Mouse (Mus musculus): ENCODE results near the gene Rfx5. TPM values are rescaled to one million over a fixed set of nuclear protein-coding genes. Genes with fewer than 3 reads are reported as not detected.
"Not testable (repeated sequence)": the region's sequence is repeated elsewhere in the genome, so short reads cannot be mapped to it uniquely, and the experiment has no call there.

Gene Rfx5
- total RNA-seq (2015) (7.0 and 9.1 TPM in 2 replicates), total RNA-seq (2017) (8.7 and 10.2 TPM in 2 replicates)

DNA sequence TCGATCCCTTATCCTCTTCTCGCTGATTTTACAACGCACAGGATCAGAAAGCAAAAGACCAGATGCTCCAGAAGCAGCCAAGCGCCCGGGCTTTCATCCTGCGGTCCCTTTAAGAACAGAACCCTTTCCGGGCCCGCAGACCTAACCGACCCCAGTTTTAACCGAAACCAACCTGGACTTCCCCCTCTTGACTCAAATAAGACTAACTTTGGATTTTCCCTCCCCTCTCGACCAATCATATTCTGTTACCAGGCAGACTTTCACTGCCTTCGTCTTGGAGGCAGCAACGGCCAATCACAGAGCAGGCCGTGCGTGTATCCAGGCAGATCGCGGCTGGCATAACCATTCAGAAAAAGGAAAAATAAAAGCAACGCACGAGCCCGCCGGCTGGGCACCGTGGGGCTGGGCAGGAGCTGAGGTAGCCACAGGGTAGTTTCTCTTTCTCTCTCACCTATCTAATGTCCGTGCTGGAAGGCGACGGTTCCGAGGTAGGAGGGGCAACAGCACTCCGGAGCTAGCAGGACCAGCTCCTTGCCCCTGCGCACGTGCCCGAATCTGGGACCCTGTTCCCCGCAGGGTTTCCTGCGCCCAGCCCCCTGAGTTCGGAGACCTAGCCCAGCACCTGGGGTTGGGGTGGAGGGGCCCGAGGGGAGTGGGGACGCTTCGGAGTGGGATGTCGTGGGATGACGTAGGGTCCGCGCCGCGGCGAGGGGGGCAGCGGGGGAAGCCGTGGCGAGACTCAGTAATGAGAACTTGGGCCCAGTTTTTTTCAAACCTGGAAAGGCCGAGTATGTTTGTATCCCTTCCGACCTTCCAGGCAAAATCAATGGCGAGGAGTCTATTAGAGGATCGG lies at the start of gene Rfx5:
TSS of gene Rfx5 (plus strand) at position 312 of the 853 bp plus-strand sequence.
- ATAC-seq (ENCODE audit: poor library complexity, severe bottlenecking) = peak; percentile 93

DNA sequence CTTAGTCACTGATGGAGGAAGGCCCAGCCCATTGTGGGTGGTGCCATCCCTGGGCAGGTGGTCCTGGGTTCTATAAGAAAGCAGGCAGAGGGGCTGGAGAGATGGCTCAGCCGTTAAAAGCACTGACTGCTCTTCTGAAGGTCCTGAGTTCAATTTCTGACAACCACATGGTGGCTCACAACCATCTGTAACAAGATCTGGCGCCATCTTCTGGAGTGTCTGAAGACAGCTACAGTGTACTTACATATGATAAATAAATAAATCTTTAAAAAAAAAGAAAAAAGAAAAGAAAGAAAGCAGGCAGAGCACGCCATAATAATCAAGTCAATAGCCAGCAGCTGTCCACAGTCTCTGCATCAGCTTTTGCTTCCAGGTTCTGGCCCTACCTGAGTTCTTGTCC lies 49.1 kb upstream of the Rfx5 start:
- not testable (repeated sequence) for ATAC-seq (ENCODE audit: poor library complexity, severe bottlenecking)

DNA sequence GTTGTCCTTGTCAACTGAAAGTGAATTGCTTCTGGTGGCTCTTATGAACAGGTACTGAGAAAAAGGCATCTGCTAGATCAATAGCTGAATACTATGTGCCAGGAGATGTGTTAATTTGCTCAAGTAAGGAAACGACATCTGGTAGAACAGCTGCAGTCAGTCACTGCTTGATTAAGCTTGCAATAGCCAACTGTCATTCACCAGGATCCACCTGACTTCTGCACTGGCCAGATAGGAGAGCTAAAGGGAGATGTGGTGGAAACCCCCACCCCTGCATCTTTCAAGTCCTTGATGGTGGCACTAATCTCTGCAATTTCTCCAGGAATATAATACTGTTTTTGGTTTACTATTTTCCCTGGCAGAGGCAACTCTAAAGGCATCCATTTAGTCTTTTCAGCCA lies 47.4 kb upstream of the Rfx5 start:
- no peak for ATAC-seq (ENCODE audit: poor library complexity, severe bottlenecking)

DNA sequence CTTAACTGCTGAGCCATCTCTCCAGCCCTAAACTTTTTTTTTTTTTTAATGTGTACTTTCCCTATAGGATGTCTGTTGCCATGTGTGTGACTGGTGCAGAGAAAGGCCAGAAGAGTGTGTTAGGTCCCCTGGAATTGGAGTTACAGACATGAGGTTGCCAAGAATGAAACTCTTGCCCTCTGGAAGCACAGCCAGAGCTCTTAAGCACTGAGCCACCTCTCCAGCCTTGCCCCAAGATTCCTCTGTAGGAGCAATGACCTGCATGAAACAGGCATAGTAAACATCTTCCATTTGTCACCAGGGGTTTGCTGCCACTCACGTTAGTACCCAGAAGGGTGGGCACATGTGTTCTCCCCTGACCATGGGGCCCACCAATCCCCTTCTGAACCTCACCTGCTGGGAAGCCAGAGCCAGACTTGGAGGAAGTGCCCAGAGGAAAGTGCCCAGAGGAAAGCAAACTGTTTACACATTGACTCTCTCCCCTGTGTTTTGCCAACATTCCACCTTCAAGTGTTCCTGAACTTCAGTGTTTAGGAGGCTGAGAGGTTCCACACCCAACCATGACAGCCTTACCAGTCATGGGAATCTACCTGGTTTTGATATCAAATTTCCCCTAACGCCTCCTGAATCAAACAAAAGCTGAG lies 42.7 kb upstream of the Rfx5 start:
- no peak for ATAC-seq (ENCODE audit: poor library complexity, severe bottlenecking)

DNA sequence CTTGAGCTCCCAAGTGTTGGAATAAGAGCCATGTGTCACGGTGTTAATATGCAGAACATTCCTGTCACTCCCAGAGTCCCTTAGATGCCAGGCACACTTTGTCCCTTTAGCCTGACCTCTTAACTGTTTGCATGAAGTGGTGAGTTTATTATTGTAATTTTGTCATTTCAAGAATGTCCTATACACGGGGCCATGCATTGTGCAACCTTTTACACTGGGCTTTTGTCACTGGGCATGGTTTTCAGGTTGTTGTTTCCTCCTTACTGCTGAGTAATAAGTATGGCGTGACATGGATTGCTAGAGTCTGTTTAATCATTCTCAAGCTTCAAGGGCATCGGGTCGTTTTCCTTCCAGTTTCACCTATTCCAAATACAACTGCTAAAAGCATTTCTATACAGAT lies 40.1 kb upstream of the Rfx5 start:
- no peak for ATAC-seq (ENCODE audit: poor library complexity, severe bottlenecking)

DNA sequence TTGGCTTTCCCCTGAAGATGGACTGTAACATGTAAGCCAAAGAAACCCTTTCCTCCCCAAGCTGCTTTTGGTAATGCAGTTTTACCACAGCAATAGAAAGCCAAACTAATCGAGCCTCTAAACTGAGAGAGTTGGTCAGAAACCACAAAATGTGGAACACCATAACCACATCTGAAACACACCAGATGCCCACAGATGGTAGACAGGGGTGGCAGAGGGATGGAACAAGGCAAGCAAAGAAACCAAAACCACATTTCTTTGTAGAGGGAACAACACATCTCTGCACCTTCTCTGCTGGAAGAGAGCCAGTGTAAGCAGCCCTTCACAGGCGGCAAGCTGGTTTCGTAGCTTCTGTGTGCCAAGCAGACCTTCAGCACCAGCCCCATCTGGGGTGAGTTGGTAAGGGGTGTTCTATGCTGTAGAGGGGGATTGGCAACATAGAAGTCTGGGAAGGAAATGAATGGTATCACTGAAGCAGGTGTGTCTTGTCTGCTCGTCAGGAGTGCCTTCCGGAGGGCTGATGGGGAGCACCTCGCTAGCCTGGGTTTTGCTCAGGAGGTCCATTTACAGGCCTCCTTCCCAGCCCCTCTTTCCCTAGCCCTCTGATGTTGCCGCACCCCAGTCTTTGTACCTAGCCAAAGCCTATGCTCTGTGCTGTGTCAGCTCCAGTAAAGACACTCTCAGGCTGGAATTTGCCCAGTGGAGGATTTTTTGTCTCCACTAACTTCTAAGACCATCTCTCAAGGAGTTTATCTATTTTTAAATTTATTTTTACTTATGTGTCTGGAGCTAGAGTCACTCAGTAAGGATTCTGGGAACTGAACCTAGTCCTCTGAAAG lies 37.8 kb upstream of the Rfx5 start:
- peak; percentile 64 for ATAC-seq (ENCODE audit: poor library complexity, severe bottlenecking)

GRCm38 (mm10) chr3:94917816-94918361 lies 36.0 kb upstream of the Rfx5 start:
- no peak for ATAC-seq (ENCODE audit: poor library complexity, severe bottlenecking)

- no peak for ATAC-seq (ENCODE audit: poor library complexity, severe bottlenecking)
Observed at GRCm38 (mm10) chr3:94918845-94919244, 35.0 kb upstream of the Rfx5 start.

GRCm38 (mm10) chr3:94921104-94921503 lies 32.8 kb upstream of the Rfx5 start:
- ATAC-seq (ENCODE audit: poor library complexity, severe bottlenecking) = no peak

GRCm38 (mm10) chr3:94922333-94922732 lies 31.5 kb upstream of the Rfx5 start:
- no peak for ATAC-seq (ENCODE audit: poor library complexity, severe bottlenecking)

- ATAC-seq (ENCODE audit: poor library complexity, severe bottlenecking) = no peak
Observed at GRCm38 (mm10) chr3:94924688-94925087, 29.2 kb upstream of the Rfx5 start.

DNA sequence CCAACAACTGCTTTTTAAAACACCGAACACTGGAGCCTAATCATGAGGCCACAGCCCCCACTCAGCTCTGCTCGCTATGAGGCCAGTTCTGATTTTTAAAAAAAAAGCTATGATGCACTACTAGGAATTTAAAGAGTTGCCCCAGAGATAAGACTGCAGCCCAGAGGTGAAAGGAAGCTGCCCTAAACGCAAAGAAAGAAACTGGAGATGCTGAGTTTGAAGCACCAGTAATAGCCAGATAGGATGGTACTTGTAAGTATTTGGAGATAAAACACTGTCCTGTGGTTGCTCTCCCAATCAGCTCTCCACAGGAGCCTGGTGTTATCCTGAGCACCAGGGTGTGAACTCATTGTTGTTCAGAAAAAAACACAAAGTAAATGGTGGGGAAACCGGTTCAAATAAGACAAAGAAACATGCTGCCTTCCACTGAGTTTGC lies 27.6 kb upstream of the Rfx5 start:
- ATAC-seq (ENCODE audit: poor library complexity, severe bottlenecking) = peak; percentile 38

DNA sequence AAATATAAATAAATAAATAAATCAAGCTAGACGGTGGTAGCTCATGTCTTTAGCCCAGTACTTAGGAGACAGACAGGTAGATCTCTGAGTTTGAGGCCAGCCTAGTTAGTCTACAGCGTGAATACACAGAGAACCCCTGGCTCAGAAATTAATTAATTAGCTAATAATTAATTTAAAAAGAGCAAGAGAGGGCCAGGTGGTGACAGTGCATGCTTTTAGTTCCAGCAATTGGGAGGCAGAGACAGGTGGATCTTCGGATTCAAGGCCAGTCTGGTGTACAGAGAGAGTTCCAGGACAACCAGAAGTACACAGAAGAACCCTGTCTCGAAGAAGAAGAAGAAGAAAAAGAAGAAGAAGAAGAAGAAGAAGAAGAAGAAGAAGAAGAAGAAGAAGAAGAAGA lies 24.9 kb upstream of the Rfx5 start:
- ATAC-seq (ENCODE audit: poor library complexity, severe bottlenecking) = not testable (repeated sequence)

- not testable (repeated sequence) for ATAC-seq (ENCODE audit: poor library complexity, severe bottlenecking)
Observed at GRCm38 (mm10) chr3:94930386-94931266, 23.2 kb upstream of the Rfx5 start.

DNA sequence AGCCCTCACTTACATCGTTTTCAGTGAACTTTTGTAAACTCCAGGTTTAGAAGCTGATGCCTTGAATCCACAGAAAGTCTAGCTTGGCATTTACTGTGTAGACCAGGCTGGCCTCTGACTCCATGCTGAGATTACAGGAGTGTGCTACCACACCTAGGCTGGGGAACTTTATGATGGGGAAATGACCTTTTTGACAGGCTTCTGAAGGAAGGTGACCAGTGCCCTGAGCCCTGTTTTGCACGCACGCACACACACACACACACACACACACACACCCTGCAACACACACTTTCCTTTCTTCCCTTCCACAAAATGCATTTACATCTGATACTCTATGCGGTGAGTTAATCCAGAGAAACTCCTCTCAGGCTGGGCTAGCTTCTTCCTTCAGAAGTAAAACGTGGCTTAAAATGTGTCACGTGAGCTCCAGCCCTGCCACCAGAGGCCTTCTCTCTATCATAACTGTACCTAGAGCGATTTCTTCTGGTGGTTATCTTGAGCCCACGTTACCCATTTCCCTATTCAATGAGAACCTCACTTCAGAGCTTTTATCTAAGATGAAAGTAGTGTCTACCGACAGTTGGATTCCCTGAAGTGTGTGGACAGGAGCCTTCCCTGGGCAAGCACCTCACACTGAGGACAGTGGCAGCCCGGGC lies 22.3 kb upstream of the Rfx5 start:
- not testable (repeated sequence) for ATAC-seq (ENCODE audit: poor library complexity, severe bottlenecking)

- ATAC-seq (ENCODE audit: poor library complexity, severe bottlenecking) = not testable (repeated sequence)
Observed at GRCm38 (mm10) chr3:94932279-94932678, 21.6 kb upstream of the Rfx5 start.

DNA sequence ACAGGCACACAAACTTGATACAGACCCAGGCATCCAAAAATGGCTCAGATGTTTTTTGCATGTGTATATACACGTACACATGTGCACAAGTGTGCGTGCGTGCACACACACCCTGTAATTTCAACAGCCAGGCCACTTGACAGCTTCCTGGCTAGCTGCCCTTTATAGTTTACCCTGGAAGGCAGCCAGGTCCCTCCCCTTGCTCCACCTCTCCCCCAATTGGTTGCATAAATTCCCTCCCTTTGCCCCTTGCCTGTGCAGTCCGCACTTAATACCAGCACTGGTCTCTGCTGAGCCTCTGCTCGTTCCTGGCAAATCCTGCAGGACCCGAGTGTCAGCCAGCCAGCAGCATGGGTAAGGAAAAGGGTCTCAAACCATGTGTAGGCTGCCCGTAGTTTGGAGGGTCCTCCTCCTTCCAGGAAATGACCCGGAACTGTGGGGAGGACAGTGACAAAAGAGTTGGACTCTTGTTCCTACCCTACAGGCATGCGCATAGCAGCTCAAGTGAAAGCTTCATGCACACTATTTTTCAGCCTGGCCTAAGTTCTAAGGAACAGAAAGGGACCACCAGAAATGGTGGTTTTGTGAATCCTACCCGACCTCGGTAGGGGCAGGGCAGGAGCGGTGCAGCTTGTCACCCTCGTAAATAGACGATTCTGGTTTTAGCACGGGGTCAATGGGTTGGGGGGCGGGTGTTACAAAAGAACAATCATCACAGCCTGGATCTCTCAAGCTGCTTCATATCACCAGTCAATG lies 20.9 kb upstream of the Rfx5 start, which contains the start of gene Selenbp1:
TSS of gene Selenbp1 (plus strand) at position 248 of the 756 bp plus-strand sequence.
- peak; percentile 88 for ATAC-seq (ENCODE audit: poor library complexity, severe bottlenecking)

GRCm38 (mm10) chr3:94933604-94934003 lies 20.3 kb upstream of the Rfx5 start:
- ATAC-seq (ENCODE audit: poor library complexity, severe bottlenecking) = not testable (repeated sequence)
